Comparison of ENCODE assay signal across 31 mouse cellular contexts in genomic region chr13:33091306-33091705, GRCm38 (mm10). TPM values are rescaled to one million over a fixed set of nuclear protein-coding genes. Genes with fewer than 3 reads are reported as not detected.
"Had no signal": no experiment of that assay in that cellular context is flagged by ENCODE, and none has a peak within 500 bp of the region (broad histone marks: within the 10 kb centered on the region; RNA-seq: fewer than 3 reads in every experiment).

No protein-coding gene starts in this region.

- H3K4me1 ChIP-seq: limb, embryonic 12.5 days; limb, embryonic 13.5 days; limb, embryonic 15.5 days; liver, embryonic 12.5 days; liver, embryonic 13.5 days; liver, embryonic 15.5 days; midbrain, embryonic 12.5 days; midbrain, embryonic 13.5 days; neural tube, embryonic 12.5 days had no signal

- H3K9me3 ChIP-seq: limb, embryonic 13.5 days; limb, embryonic 15.5 days; liver, embryonic 13.5 days; lung, embryonic 15.5 days; megakaryocyte, embryonic 14.5 days; midbrain, embryonic 13.5 days; midbrain, embryonic 15.5 days had no signal

- DNase-seq: left cerebral cortex, postnatal 4 days; liver; liver, embryonic 13.5 days; liver, postnatal 0 days; lung, adult 18-20 months; lung, adult 2 months; lung, embryonic 14.5 days; lung, postnatal 10 days; lung, postnatal 14 days; lung, postnatal 36 days; midbrain, embryonic 14.5 days had no signal

- H3K36me3 ChIP-seq: limb, embryonic 12.5 days; limb, embryonic 13.5 days; limb, embryonic 15.5 days; liver, embryonic 12.5 days; liver, embryonic 13.5 days; liver, embryonic 15.5 days; lung, embryonic 15.5 days; midbrain, embryonic 10.5 days; midbrain, embryonic 12.5 days; midbrain, embryonic 13.5 days; midbrain, embryonic 15.5 days; neural tube, embryonic 12.5 days had no signal

- H3K27me3 ChIP-seq: limb, embryonic 12.5 days; limb, embryonic 13.5 days; limb, embryonic 15.5 days; liver, embryonic 12.5 days; liver, embryonic 13.5 days; liver, embryonic 15.5 days; lung, embryonic 15.5 days; midbrain, embryonic 12.5 days; midbrain, embryonic 13.5 days; midbrain, embryonic 15.5 days; neural tube, embryonic 12.5 days had no signal

- H3K27ac ChIP-seq: limb, embryonic 12.5 days; limb, embryonic 13.5 days; limb, embryonic 15.5 days; liver, embryonic 12.5 days; liver, embryonic 13.5 days; liver, embryonic 14.5 days; liver, embryonic 15.5 days; lung, embryonic 15.5 days; macrophage; midbrain, embryonic 10.5 days; midbrain, embryonic 12.5 days; midbrain, embryonic 13.5 days; midbrain, embryonic 15.5 days; neural tube, embryonic 12.5 days had no signal

- H3K4me3 ChIP-seq: limb, embryonic 12.5 days; limb, embryonic 13.5 days; limb, embryonic 15.5 days; liver, embryonic 12.5 days; liver, embryonic 13.5 days; liver, embryonic 15.5 days; lung, embryonic 15.5 days; megakaryocyte, embryonic 14.5 days; midbrain, embryonic 10.5 days; midbrain, embryonic 12.5 days; midbrain, embryonic 13.5 days; midbrain, embryonic 15.5 days; myocyte; neural tube, embryonic 12.5 days had no signal

RNA-seq across cellular contexts. Expression of gene Serpinb1b, which starts 12.9 kb away (rescaled TPM):
- polyA plus RNA-seq: limb, embryonic 11.5 days; liver, adult 2 months; liver, embryonic 11.5 days; liver, embryonic 12.5 days; liver, embryonic 13.5 days; liver, embryonic 14.5 days; liver, embryonic 15.5 days; liver, embryonic 16.5 days; liver, postnatal 0 days; lung, embryonic 15.5 days; neural tube, embryonic 11.5 days; neural tube, embryonic 12.5 days had no signal
